Comparison of ENCODE assay signal across 8 mouse cellular contexts in genomic region chr1:81076259-81076658, GRCm38 (mm10). TPM values are rescaled to one million over a fixed set of nuclear protein-coding genes. Genes with fewer than 3 reads are reported as not detected.
DNase-seq lines count a peak whose midpoint lies in the region; ATAC-seq lines count a peak whose summit lies in the region.

No protein-coding gene starts in this region.

- ATAC-seq in frontal cortex, adult (ENCODE audit: low TSS enrichment), result peak; percentile 76

- DNase-seq in adrenal gland, adult (ENCODE audit: inconsistent age in 2 of 2, low spot score in 1 of 2), result peak; percentile 11 to 31
- no peak for DNase-seq in adrenal gland, postnatal 10 days
- DNase-seq in left cerebral cortex, adult 11 months (ENCODE audit: low spot score), result peak; percentile 57
- peak; percentile 45 for DNase-seq in retina, embryonic 14.5 days (ENCODE audit: low spot score)
- DNase-seq in lung, postnatal 10 days, result no peak
- no peak for DNase-seq in gastrocnemius, postnatal 25 days
- DNase-seq in embryo, embryonic 9.5 days (ENCODE audit: extremely low spot score), result no peak

RNA-seq across cellular contexts. Expression of gene Nyap2, which starts 0.5 kb away (rescaled TPM):
- 1 to 10 TPM; 2.5 to 3.8 TPM for total RNA-seq in adrenal gland, postnatal 10 days (2021)
- not detected for total RNA-seq in gastrocnemius, postnatal 25 days (2021)

Comparison
In these comparisons a context has a peak if more than half of its experiments do, and no peak if none do; other contexts are left out.
1. DNase-seq: peak in adrenal gland, adult (2 of 2), left cerebral cortex, adult 11 months (single experiment) and retina, embryonic 14.5 days (single experiment); none in adrenal gland, postnatal 10 days (single experiment), lung, postnatal 10 days (single experiment), gastrocnemius, postnatal 25 days (single experiment) and embryo, embryonic 9.5 days (single experiment).